Mouse (Mus musculus): ENCODE data around the gene Ngef. TPM values are rescaled to one million over a fixed set of nuclear protein-coding genes. Genes with fewer than 3 reads are reported as not detected.
A peak's percentile ranks its signal among the peaks of the same experiment; 100 is the strongest.

The Ngef gene
- polyA plus RNA-seq, 1 experiment from 2014 or later, result 28.9 TPM

GRCm38 (mm10) chr1:87534118-87534517 is 39.6 kb downstream of the Ngef start:
- no peak for ATAC-seq (ENCODE audit: low read depth)
- Histone ChIP-seq H3K27ac (ENCODE audit: low read depth, low read length) (no peak overlapping the region), H3K9me3 (ENCODE audit: control insufficient read depth, low read length) (no peaks in the 10 kb centered on the region), H3K36me3 (ENCODE audit: control insufficient read depth, insufficient read depth, low read length) (no peaks in the 10 kb centered on the region), H3K9ac (replicated peaks; ENCODE audit: low read depth, low read length) (no peak overlapping the region), H3K4me2 (ENCODE audit: low read depth, low read length) (no peak overlapping the region), H3K27me3 (ENCODE audit: control insufficient read depth, insufficient read depth, low read length) (no peaks in the 10 kb centered on the region), H3K4me1 (ENCODE audit: control insufficient read depth, insufficient read depth, low read length) (no peaks in the 10 kb centered on the region), H3K4me3 (ENCODE audit: low read depth, low read length) (no peak overlapping the region)
- 87% methylated on average over 3 of the region's 3 CpGs for WGBS

DNA sequence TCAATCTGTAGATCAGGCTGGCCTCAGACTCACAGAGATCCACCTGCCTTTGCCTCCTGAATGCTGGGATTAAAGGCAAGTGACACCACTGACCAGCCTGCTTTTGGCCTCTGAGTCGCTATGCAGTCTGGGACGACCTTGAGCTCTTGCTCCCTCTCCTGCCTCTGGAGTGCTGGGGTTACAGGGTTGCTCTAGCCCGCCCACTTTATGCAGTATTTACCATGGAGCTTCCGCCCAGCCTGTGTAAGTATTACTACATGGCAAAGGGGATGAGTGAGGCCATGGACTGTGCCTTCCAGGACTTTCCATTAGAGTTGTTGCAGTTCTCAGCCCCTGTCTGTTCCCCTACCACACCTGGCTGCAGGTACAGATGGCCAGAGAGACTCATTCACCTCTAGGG is 41.3 kb downstream of the Ngef start:
- no peaks in the 10 kb centered on the region for H3K4me1 ChIP-seq (ENCODE audit: control insufficient read depth, insufficient read depth, low read length)
- no peaks in the 10 kb centered on the region for H3K36me3 ChIP-seq (ENCODE audit: control insufficient read depth, insufficient read depth, low read length)
- WGBS, result 81% methylated on average over 4 of the region's 4 CpGs
- no peak overlapping the region for H3K9ac ChIP-seq (replicated peaks; ENCODE audit: low read depth, low read length)
- H3K4me2 ChIP-seq (ENCODE audit: low read depth, low read length), result no peak overlapping the region
- H3K4me3 ChIP-seq (ENCODE audit: low read depth, low read length), result no peak overlapping the region
- H3K27me3 ChIP-seq (ENCODE audit: control insufficient read depth, insufficient read depth, low read length), result no peaks in the 10 kb centered on the region
- no peaks in the 10 kb centered on the region for H3K9me3 ChIP-seq (ENCODE audit: control insufficient read depth, low read length)
- no peak overlapping the region for H3K27ac ChIP-seq (ENCODE audit: low read depth, low read length)
- ATAC-seq (ENCODE audit: low read depth), result no peak

- Histone ChIP-seq H3K27ac (ENCODE audit: low read depth, low read length) (no peak overlapping the region), H3K36me3 (ENCODE audit: control insufficient read depth, insufficient read depth, low read length) (no peaks in the 10 kb centered on the region), H3K4me3 (ENCODE audit: low read depth, low read length) (no peak overlapping the region), H3K4me2 (ENCODE audit: low read depth, low read length) (no peak overlapping the region), H3K9ac (replicated peaks; ENCODE audit: low read depth, low read length) (no peak overlapping the region), H3K9me3 (ENCODE audit: control insufficient read depth, low read length) (no peaks in the 10 kb centered on the region), H3K27me3 (ENCODE audit: control insufficient read depth, insufficient read depth, low read length) (no peaks in the 10 kb centered on the region), H3K4me1 (ENCODE audit: control insufficient read depth, insufficient read depth, low read length) (no peaks in the 10 kb centered on the region)
- ATAC-seq (ENCODE audit: low read depth), result no peak
- 86% methylated on average over 9 of the region's 9 CpGs for WGBS
Measured at GRCm38 (mm10) chr1:87527191-87527590, 46.5 kb downstream of the Ngef start.

DNA sequence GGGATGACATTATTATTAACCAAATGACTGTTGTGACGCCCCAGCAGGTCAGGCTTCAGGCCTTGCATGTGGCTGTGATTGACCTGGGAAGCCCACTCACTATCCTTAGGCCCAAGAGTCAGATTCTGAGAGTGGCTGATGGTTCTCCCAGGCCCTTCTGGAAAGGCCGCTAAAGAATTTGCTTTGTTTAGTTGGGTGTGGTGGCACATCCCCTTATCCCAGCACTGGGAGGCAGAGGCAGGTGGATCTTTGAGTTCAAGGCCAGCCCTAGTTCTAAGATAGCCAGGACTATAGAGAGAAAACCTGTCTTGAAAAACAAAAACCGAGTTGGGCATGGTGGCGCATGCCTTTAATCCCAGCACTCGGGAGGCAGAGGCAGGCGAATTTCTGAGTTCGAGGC is 48.6 kb downstream of the Ngef start:
- ATAC-seq (ENCODE audit: low read depth), result no peak
- Histone ChIP-seq H3K9ac (replicated peaks; ENCODE audit: low read depth, low read length) (no peak overlapping the region), H3K4me1 (ENCODE audit: control insufficient read depth, insufficient read depth, low read length) (no peaks in the 10 kb centered on the region), H3K9me3 (ENCODE audit: control insufficient read depth, low read length) (no peaks in the 10 kb centered on the region), H3K27ac (ENCODE audit: low read depth, low read length) (no peak overlapping the region), H3K4me3 (ENCODE audit: low read depth, low read length) (no peak overlapping the region), H3K4me2 (ENCODE audit: low read depth, low read length) (no peak overlapping the region), H3K36me3 (ENCODE audit: control insufficient read depth, insufficient read depth, low read length) (no peaks in the 10 kb centered on the region), H3K27me3 (ENCODE audit: control insufficient read depth, insufficient read depth, low read length) (no peaks in the 10 kb centered on the region)
- WGBS, result 92% methylated on average over 7 of the region's 7 CpGs

DNA sequence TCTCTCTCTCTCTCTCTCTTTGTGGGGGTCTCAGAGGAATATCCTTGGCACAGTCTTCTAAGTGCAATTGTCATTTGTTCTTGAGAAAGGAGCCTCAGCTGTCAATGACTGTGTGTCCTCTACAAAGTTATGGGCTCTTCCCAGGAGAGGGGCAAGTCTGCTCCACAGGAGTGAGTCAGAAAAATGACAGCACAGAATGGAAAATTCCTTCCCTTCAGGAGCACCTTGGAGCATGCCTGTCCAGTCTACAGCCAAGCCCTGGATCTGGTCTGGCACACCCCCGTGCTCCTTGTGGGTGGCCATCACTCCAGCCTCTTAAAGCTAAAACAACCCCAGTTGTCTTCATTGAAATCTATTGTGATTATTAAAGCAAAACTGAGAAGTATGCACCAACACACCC is 52.1 kb downstream of the Ngef start:
- WGBS, result 59% methylated on average over 1 of the region's 1 CpGs
- no peak for ATAC-seq (ENCODE audit: low read depth)
- Histone ChIP-seq H3K27ac (ENCODE audit: low read depth, low read length) (no peak overlapping the region), H3K9me3 (ENCODE audit: control insufficient read depth, low read length) (no peaks in the 10 kb centered on the region), H3K9ac (replicated peaks; ENCODE audit: low read depth, low read length) (no peak overlapping the region), H3K27me3 (ENCODE audit: control insufficient read depth, insufficient read depth, low read length) (no peaks in the 10 kb centered on the region), H3K4me1 (ENCODE audit: control insufficient read depth, insufficient read depth, low read length) (no peaks in the 10 kb centered on the region), H3K4me3 (ENCODE audit: low read depth, low read length) (no peak overlapping the region), H3K4me2 (ENCODE audit: low read depth, low read length) (no peak overlapping the region), H3K36me3 (ENCODE audit: control insufficient read depth, insufficient read depth, low read length) (no peaks in the 10 kb centered on the region)

- Histone ChIP-seq H3K27ac (ENCODE audit: low read depth, low read length) (no peak overlapping the region), H3K9ac (replicated peaks; ENCODE audit: low read depth, low read length) (no peak overlapping the region), H3K4me2 (ENCODE audit: low read depth, low read length) (no peak overlapping the region)
Measured at GRCm38 (mm10) chr1:87520467-87520866, 53.2 kb downstream of the Ngef start.

GRCm38 (mm10) chr1:87510845-87511244 is 62.8 kb downstream of the Ngef start:
- Histone ChIP-seq H3K27me3 (ENCODE audit: control insufficient read depth, insufficient read depth, low read length) (no peaks in the 10 kb centered on the region), H3K4me3 (ENCODE audit: low read depth, low read length) (peak overlapping the region; percentile 72), H3K27ac (ENCODE audit: low read depth, low read length) (no peak overlapping the region), H3K36me3 (ENCODE audit: control insufficient read depth, insufficient read depth, low read length) (no peaks in the 10 kb centered on the region), H3K9ac (replicated peaks; ENCODE audit: low read depth, low read length) (no peak overlapping the region), H3K4me1 (ENCODE audit: control insufficient read depth, insufficient read depth, low read length) (peaks cover 4% of the 10 kb centered on the region), H3K9me3 (ENCODE audit: control insufficient read depth, low read length) (no peaks in the 10 kb centered on the region), H3K4me2 (ENCODE audit: low read depth, low read length) (peak overlapping the region; percentile 94)
- 0 out of 2 replicates have a peak, but pooled peaks have one; percentile 2 for ATAC-seq (ENCODE audit: low read depth)
- WGBS, result 16% methylated on average over 5 of the region's 5 CpGs

More at GRCm38 (mm10) chr1:87520467-87520866, 53.2 kb downstream of the Ngef start:
- Histone ChIP-seq H3K27me3 (ENCODE audit: control insufficient read depth, insufficient read depth, low read length) (no peaks in the 10 kb centered on the region), H3K4me1 (ENCODE audit: control insufficient read depth, insufficient read depth, low read length) (no peaks in the 10 kb centered on the region), H3K4me3 (ENCODE audit: low read depth, low read length) (no peak overlapping the region), H3K36me3 (ENCODE audit: control insufficient read depth, insufficient read depth, low read length) (no peaks in the 10 kb centered on the region), H3K9me3 (ENCODE audit: control insufficient read depth, low read length) (no peaks in the 10 kb centered on the region)
- no peak for ATAC-seq (ENCODE audit: low read depth)

GRCm38 (mm10) chr1:87510166-87510691 is 63.4 kb downstream of the Ngef start:
- H3K27me3 ChIP-seq (ENCODE audit: control insufficient read depth, insufficient read depth, low read length), result no peaks in the 10 kb centered on the region
- no peaks in the 10 kb centered on the region for H3K9me3 ChIP-seq (ENCODE audit: control insufficient read depth, low read length)
- 1% methylated on average over 37 of the region's 61 CpGs for WGBS
- no peak overlapping the region for H3K27ac ChIP-seq (ENCODE audit: low read depth, low read length)
- peak overlapping the region; percentile 73 for H3K9ac ChIP-seq (replicated peaks; ENCODE audit: low read depth, low read length)
- H3K4me2 ChIP-seq (ENCODE audit: low read depth, low read length), result peak overlapping the region; percentile 94
- peak overlapping the region; percentile 72 for H3K4me3 ChIP-seq (ENCODE audit: low read depth, low read length)
- H3K36me3 ChIP-seq (ENCODE audit: control insufficient read depth, insufficient read depth, low read length), result no peaks in the 10 kb centered on the region
- peak; percentile 89 for ATAC-seq (ENCODE audit: low read depth)
- H3K4me1 ChIP-seq (ENCODE audit: control insufficient read depth, insufficient read depth, low read length), result peaks cover 4% of the 10 kb centered on the region

- H3K4me3 ChIP-seq (ENCODE audit: low read depth, low read length), result peak within 1 kb of the TSS; percentile 72
- peak within 1 kb of the TSS; percentile 94 for H3K4me2 ChIP-seq (ENCODE audit: low read depth, low read length)
- no peak within 1 kb of the TSS for H3K27ac ChIP-seq (ENCODE audit: low read depth, low read length)
- H3K27me3 ChIP-seq (ENCODE audit: control insufficient read depth, insufficient read depth, low read length), result no peaks in the 10 kb centered on the region
- 0 out of 2 replicates have a peak, but pooled peaks have one; percentile 34 for ATAC-seq (ENCODE audit: low read depth)
- WGBS, result 1% methylated on average over 55 of the region's 56 CpGs
- peak within 1 kb of the TSS; percentile 73 for H3K9ac ChIP-seq (replicated peaks; ENCODE audit: low read depth, low read length)
- no peaks in the 10 kb centered on the region for H3K36me3 ChIP-seq (ENCODE audit: control insufficient read depth, insufficient read depth, low read length)
- H3K4me1 ChIP-seq (ENCODE audit: control insufficient read depth, insufficient read depth, low read length), result peaks cover 4% of the 10 kb centered on the region
- no peaks in the 10 kb centered on the region for H3K9me3 ChIP-seq (ENCODE audit: control insufficient read depth, low read length)
Measured at GRCm38 (mm10) chr1:87509561-87510165, 64.0 kb downstream of the Ngef start, which contains the start of gene Neu2. Gene Neu2 (plus strand): TSS chr1:87509889.

All from neural tube, embryonic 14.5 days (tissue).